Mouse (Mus musculus): Measurements from ENCODE around the gene Olfr1192-ps1.
"Not testable (repeated sequence)": the region's sequence is repeated elsewhere in the genome, so short reads cannot be mapped to it uniquely, and the experiment has no call there.

Gene Olfr1192-ps1

GRCm38 (mm10) chr2:88648209-88648608 lies at the start of gene Olfr1192-ps1:
TSS of gene Olfr1192-ps1 (plus strand) at chr2:88648509.
- DNase-seq (ENCODE audit: low spot score): no peak

- DNase-seq (ENCODE audit: low spot score): not testable (repeated sequence)
These were observed 8.1 kb upstream of the Olfr1192-ps1 start, which contains the start of gene Olfr1191-ps1 for GRCm38 (mm10) chr2:88640242-88640641. TSS of gene Olfr1191-ps1 (plus strand) at chr2:88640542.

GRCm38 (mm10) chr2:88675328-88675727 lies 27.0 kb downstream of the Olfr1192-ps1 start, which contains the start of gene Olfr1193:
TSS of gene Olfr1193 (plus strand) at chr2:88675628.
- not testable (repeated sequence) for DNase-seq (ENCODE audit: low spot score)

GRCm38 (mm10) chr2:88689087-88689486 lies 40.8 kb downstream of the Olfr1192-ps1 start, which contains the start of gene Olfr1195:
TSS of gene Olfr1195 (minus strand) at chr2:88689187.
- DNase-seq (ENCODE audit: low spot score): no peak

- no peak for DNase-seq (ENCODE audit: low spot score)
These were observed 56.2 kb downstream of the Olfr1192-ps1 start, which contains the start of gene Olfr1196 for GRCm38 (mm10) chr2:88704497-88704896. TSS of gene Olfr1196 (minus strand) at chr2:88704597.
